8 mouse cellular contexts compared by ENCODE assay signal in genomic region chr12:58964583-58964982, GRCm38 (mm10). TPM values are rescaled to one million over a fixed set of nuclear protein-coding genes. Genes with fewer than 3 reads are reported as not detected.
A peak's percentile ranks its signal among the peaks of the same experiment; 100 is the strongest.
DNase-seq lines count a peak whose midpoint lies in the region; ATAC-seq and TF ChIP-seq lines count a peak whose summit lies in the region.

No protein-coding gene starts in this region.

- peak; percentile 73 for TF ChIP-seq CTCF in lung, embryonic 14.5 days (IDR thresholded peaks at IDR 0.05; ENCODE audit: low read depth)

- H3K27ac ChIP-seq in lung, embryonic 14.5 days (ENCODE audit: low read depth), result no peak overlapping the region
- H3K27ac ChIP-seq in neural tube, embryonic 14.5 days (ENCODE audit: low read depth, low read length), result no peak overlapping the region

- H3K36me3 ChIP-seq in lung, embryonic 14.5 days (ENCODE audit: insufficient read depth), result peaks cover 65% of the 10 kb centered on the region
- peaks cover 31% of the 10 kb centered on the region for H3K36me3 ChIP-seq in neural tube, embryonic 14.5 days (ENCODE audit: control insufficient read depth, insufficient read depth, low read length)

- 68% methylated on average over 4 of the region's 4 CpGs for WGBS in lung, embryonic 14.5 days
- WGBS in neural tube, embryonic 14.5 days, result 73% methylated on average over 4 of the region's 4 CpGs

- peak; percentile 27 for DNase-seq in adrenal gland, postnatal 14 days
- no peak for DNase-seq in adrenal gland, adult 8-10 months
- peak; percentile 66 for DNase-seq in lung, embryonic 14.5 days
- DNase-seq in lung, postnatal 25 days (ENCODE audit: low spot score), result no peak
- peak; percentile 36 for DNase-seq in embryo, embryonic 11 days
- peak; percentile 39 to 48 for DNase-seq in kidney, postnatal 4 days
- DNase-seq in cerebellum, adult 11-12 months, result no peak

- H3K4me1 ChIP-seq in lung, embryonic 14.5 days (ENCODE audit: insufficient read depth), result no peaks in the 10 kb centered on the region
- no peaks in the 10 kb centered on the region for H3K4me1 ChIP-seq in neural tube, embryonic 14.5 days (ENCODE audit: control insufficient read depth, insufficient read depth, low read length)

- no peak overlapping the region for H3K4me3 ChIP-seq in lung, embryonic 14.5 days (ENCODE audit: low read depth, low read length)
- H3K4me3 ChIP-seq in neural tube, embryonic 14.5 days (ENCODE audit: low read depth, low read length), result no peak overlapping the region

- H3K9ac ChIP-seq in lung, embryonic 14.5 days, result no peak overlapping the region
- no peak overlapping the region for H3K9ac ChIP-seq in neural tube, embryonic 14.5 days (replicated peaks; ENCODE audit: low read depth, low read length)

- H3K27me3 ChIP-seq in lung, embryonic 14.5 days (ENCODE audit: insufficient read depth, low read length), result no peaks in the 10 kb centered on the region
- no peaks in the 10 kb centered on the region for H3K27me3 ChIP-seq in neural tube, embryonic 14.5 days (ENCODE audit: control insufficient read depth, insufficient read depth, low read length)

- no peak overlapping the region for H3K4me2 ChIP-seq in lung, embryonic 14.5 days
- H3K4me2 ChIP-seq in neural tube, embryonic 14.5 days (ENCODE audit: low read depth, low read length), result no peak overlapping the region

- no peak for ATAC-seq in lung, embryonic 14.5 days (ENCODE audit: insufficient read depth)
- ATAC-seq in neural tube, embryonic 14.5 days (ENCODE audit: low read depth), result peak; percentile 62; the same call in 1 of the 2 replicates

- no peaks in the 10 kb centered on the region for H3K9me3 ChIP-seq in lung, embryonic 14.5 days (ENCODE audit: low read depth, low read length)
- H3K9me3 ChIP-seq in neural tube, embryonic 14.5 days (ENCODE audit: control insufficient read depth, low read length), result no peaks in the 10 kb centered on the region

RNA-seq across cellular contexts. Expression of gene Sec23a, which starts 47.2 kb away (rescaled TPM):
- 45.1 and 46.4 TPM in 2 replicates for total RNA-seq in adrenal gland, postnatal 14 days (2021)
- 10 to 100 TPM; 43.3 to 52.8 (median 44.8) TPM for total RNA-seq in adrenal gland, adult 8-10 months (2022)
- polyA plus RNA-seq in lung, embryonic 14.5 days (2014; fragmentation: Nextera tagmentation; extraction: Ambion mirVana), result 73.0 and 79.5 TPM in 2 replicates
- 127 and 139 TPM in 2 replicates for polyA plus RNA-seq in neural tube, embryonic 14.5 days (2014; fragmentation: Nextera tagmentation; extraction: Ambion mirVana)

RNA-seq across cellular contexts. Expression of gene Gemin2, which starts 48.6 kb away (rescaled TPM):
- total RNA-seq in adrenal gland, postnatal 14 days (2021), result 9.0 and 9.6 TPM in 2 replicates
- total RNA-seq in adrenal gland, adult 8-10 months (2022), result 10 to 100 TPM in 2 of 4 experiments, 1 to 10 TPM in 2; 7.3 to 11.2 (median 9.3) TPM
- polyA plus RNA-seq in lung, embryonic 14.5 days (2014; fragmentation: Nextera tagmentation; extraction: Ambion mirVana), result 27.4 and 27.7 TPM in 2 replicates
- 11.9 and 15.2 TPM in 2 replicates for polyA plus RNA-seq in neural tube, embryonic 14.5 days (2014; fragmentation: Nextera tagmentation; extraction: Ambion mirVana)

Comparison
In these comparisons a context has a peak if more than half of its experiments do, and no peak if none do; other contexts are left out.
1. DNase-seq: peak in adrenal gland, postnatal 14 days (single experiment), lung, embryonic 14.5 days (single experiment), embryo, embryonic 11 days (single experiment) and kidney, postnatal 4 days (2 of 2); none in adrenal gland, adult 8-10 months (single experiment), lung, postnatal 25 days (single experiment) and cerebellum, adult 11-12 months (single experiment).